Mouse (Mus musculus): ENCODE data around the gene Banp. TPM values are rescaled to one million over a fixed set of nuclear protein-coding genes. Genes with fewer than 3 reads are reported as not detected.

Banp gene
- polyA plus RNA-seq, 1 experiment from 2014 or later: 25.3 TPM

DNA sequence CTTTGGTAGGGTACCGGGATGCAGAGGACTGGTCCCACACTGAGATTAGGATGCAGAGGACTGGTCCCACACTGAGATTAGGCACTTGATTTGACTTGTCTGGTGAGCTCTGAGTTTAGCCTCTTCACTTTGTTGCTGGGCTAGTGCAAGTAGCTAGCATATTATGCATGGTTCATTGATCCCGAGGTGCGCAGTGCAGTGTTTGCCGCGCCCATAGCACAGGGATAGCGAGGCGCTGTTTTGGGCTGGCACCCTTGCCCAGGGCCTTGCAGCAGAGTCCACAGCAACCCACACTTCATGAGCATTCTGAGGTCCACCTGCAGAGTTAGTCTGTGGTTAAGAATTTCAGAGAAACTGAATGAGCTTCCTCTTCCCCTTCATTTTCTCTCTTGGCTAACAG, 3.2 kb downstream of the Banp start:
- no peak overlapping the region for H3K9ac ChIP-seq

DNA sequence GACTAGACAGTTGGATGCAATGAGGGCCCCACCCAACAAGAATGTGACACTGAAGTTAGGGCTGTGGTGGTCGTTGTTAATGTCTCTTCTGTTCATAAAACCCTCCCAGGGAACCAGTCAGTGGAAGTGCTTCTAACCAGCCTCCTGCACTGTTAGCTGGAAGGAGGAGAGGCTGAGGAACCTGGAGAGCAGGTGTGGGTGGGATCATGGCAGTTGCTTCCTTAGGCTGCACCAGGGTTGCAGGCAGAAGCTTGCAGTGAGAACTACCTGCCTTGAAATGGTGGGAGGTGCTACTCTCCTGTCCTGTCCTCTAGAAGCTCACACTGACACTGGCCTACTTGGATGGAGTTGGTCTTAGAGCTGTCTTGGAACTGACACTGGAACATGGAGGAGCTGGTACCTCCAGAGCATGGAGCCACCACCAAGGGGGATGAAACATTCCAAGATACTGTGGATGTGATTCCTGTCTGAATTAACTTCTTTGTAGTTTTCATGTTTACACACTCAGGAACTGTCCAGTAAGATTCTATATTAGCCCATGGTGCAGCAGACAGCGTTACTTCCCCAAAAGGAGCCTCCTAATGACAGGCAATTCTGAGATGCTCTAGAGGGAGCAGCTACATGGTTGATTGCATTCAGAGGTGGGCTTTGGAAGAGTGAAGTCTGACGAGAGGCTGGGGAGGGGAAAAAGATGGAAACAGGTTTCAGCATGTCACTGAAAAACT, 4.4 kb downstream of the Banp start:
- Histone ChIP-seq H3K4me3 (no peak overlapping the region), H3K36me3 (peaks cover 6% of the 10 kb centered on the region; the same call in 1 of the 2 replicates), H3K9me3 (replicated peaks) (no peaks in the 10 kb centered on the region), H3K9ac (no peak overlapping the region), H3K27ac (no peak overlapping the region), H3K4me1 (replicated peaks) (peaks cover 53% of the 10 kb centered on the region), H3K4me2 (no peak overlapping the region), H3K27me3 (no peaks in the 10 kb centered on the region)
- no peak for ATAC-seq (replicated peaks; ENCODE audit: insufficient number of reproducible peaks, insufficient read depth, low FRiP score, low read depth)
- WGBS: 65% methylated on average over 3 of the region's 3 CpGs

More for the DNA sequence above, 3.2 kb downstream of the Banp start:
- Histone ChIP-seq H3K4me1 (replicated peaks) (peaks cover 62% of the 10 kb centered on the region), H3K4me3 (0 out of 2 replicates have a peak overlapping the region, but pooled peaks have one; percentile 3), H3K27ac (no peak overlapping the region), H3K4me2 (peak overlapping the region; percentile 85), H3K9me3 (replicated peaks) (no peaks in the 10 kb centered on the region), H3K36me3 (peaks cover 6% of the 10 kb centered on the region; the same call in 1 of the 2 replicates), H3K27me3 (no peaks in the 10 kb centered on the region)
- no peak for ATAC-seq (replicated peaks; ENCODE audit: insufficient number of reproducible peaks, insufficient read depth, low FRiP score, low read depth)
- 81% methylated on average over 7 of the region's 7 CpGs for WGBS

DNA sequence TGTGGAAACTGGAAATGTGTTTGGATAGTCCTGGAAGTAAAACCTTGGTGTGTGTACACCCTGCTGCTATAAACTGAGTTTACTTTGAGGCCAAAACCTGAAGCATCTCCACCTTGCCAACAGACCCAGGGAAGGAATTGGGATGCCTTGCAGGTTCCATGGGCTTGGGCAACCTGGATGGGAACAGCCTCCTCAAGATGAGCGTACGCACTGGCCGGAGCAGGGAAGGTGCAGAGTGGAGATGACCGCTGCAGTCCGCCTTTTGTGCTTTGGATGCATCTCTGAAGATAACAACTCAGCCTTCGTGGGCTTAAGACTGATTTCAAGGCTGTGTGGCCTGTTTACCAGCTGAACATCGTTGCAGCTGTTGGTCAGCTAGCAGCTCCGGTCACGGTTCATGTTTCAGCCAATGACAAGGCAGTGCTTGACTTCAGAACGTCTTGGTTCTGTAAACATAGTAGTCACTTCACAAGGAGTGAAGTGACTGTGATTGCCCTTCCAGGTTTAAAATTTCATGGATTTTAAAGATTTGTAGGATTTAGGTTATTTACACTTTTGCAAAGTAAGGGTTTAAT, 5.5 kb downstream of the Banp start:
- no peak overlapping the region for H3K4me3 ChIP-seq
- no peak overlapping the region for H3K9ac ChIP-seq
- no peaks in the 10 kb centered on the region for H3K9me3 ChIP-seq (replicated peaks)
- WGBS: 78% methylated on average over 10 of the region's 10 CpGs
- H3K4me2 ChIP-seq: no peak overlapping the region
- no peak overlapping the region for H3K27ac ChIP-seq
- H3K27me3 ChIP-seq: no peaks in the 10 kb centered on the region
- no peak for ATAC-seq (replicated peaks; ENCODE audit: insufficient number of reproducible peaks, insufficient read depth, low FRiP score, low read depth)
- peaks cover 6% of the 10 kb centered on the region; the same call in 1 of the 2 replicates for H3K36me3 ChIP-seq
- peaks cover 51% of the 10 kb centered on the region for H3K4me1 ChIP-seq (replicated peaks)

DNA sequence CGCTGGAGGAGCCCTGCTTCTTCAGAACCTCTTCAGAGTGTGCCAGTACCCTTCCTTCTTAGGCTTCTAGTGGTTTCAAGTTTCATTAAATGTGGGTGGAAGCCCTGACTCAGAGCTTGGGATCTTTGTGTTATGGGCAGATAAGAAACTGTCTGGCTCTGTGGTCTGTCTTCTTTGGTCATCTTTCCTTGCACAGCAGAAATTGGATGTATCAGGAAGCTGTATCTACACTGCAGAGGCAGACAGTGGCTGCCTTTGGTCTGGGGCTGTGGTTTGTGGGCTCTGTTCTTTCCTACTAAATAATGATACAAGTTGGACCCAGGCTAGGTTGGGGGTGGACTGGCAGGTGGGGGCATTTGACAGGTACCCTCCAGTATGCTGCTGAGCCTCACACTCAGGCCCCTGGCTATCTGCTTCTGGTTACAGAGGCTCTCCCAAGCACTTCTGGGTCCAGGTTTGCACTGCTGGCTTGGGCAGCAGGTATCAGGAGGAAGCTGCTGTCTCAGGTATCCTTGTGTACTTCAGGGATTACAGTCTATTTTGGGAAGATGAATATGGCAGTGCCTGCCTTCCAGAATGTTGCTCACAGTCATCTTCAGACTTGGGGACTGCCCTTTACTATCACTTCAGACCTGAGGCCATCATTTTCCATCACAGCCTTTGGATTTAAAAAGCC, 6.4 kb downstream of the Banp start:
- H3K27ac ChIP-seq: no peak overlapping the region
- H3K9ac ChIP-seq: no peak overlapping the region
- no peak overlapping the region for H3K4me3 ChIP-seq
- WGBS: 39% methylated on average over 1 of the region's 1 CpGs
- H3K4me2 ChIP-seq: no peak overlapping the region
- H3K9me3 ChIP-seq (replicated peaks): no peaks in the 10 kb centered on the region
- H3K36me3 ChIP-seq: peaks cover 6% of the 10 kb centered on the region; the same call in 1 of the 2 replicates
- no peak for ATAC-seq (replicated peaks; ENCODE audit: insufficient number of reproducible peaks, insufficient read depth, low FRiP score, low read depth)
- no peaks in the 10 kb centered on the region for H3K27me3 ChIP-seq
- peaks cover 51% of the 10 kb centered on the region for H3K4me1 ChIP-seq (replicated peaks)

DNA sequence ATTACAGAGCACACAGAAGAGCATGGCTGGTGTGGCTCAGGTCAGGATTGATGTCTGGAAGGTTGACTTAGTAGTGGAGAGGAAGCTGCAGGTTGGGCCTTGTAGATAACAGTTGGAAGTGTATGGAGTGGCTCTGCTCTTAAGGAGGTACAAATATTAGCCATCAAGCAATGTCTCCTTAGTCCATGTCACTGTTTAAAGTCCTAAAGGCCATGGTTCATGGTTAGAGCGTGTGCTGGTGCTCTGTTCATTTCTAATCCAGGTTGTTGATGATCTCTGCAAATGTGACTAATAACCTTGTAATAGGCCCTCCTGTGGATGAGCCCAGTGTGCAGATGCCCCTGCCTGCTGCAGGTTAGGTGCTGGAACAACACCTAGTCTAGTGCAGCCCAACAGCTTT, 8.8 kb downstream of the Banp start:
- ATAC-seq (replicated peaks; ENCODE audit: insufficient number of reproducible peaks, insufficient read depth, low FRiP score, low read depth): no peak
- no peak overlapping the region for H3K27ac ChIP-seq

DNA sequence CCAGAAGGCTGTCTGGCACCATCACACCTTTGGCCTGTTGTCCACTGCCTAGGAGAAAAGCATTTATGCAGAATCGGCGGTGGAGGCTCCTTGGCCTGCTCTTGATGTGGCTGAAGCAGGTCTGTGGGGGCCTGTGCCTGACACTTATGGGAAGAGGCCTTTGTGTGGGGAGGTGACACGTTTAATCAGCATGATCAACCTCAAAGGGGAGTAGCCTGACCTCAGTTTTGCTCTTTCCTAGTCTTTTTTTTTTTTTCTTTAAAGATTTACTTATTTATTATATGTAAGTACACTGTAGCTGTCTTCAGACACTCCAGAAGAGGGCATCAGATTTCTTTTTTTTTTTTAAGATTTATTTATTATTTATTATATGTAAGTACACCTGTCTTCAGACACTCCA, 13.3 kb downstream of the Banp start:
- ATAC-seq (replicated peaks; ENCODE audit: insufficient number of reproducible peaks, insufficient read depth, low FRiP score, low read depth): no peak
- no peak overlapping the region for H3K4me2 ChIP-seq
- H3K27me3 ChIP-seq: no peaks in the 10 kb centered on the region
- H3K9me3 ChIP-seq (replicated peaks): no peaks in the 10 kb centered on the region
- 71% methylated on average over 3 of the region's 3 CpGs for WGBS
- no peaks in the 10 kb centered on the region for H3K36me3 ChIP-seq
- H3K4me1 ChIP-seq (replicated peaks): peaks cover 48% of the 10 kb centered on the region
- no peak overlapping the region for H3K27ac ChIP-seq
- H3K9ac ChIP-seq: no peak overlapping the region
- no peak overlapping the region for H3K4me3 ChIP-seq

More for the DNA sequence above, 8.8 kb downstream of the Banp start:
- Histone ChIP-seq H3K36me3 (peaks cover 6% of the 10 kb centered on the region; the same call in 1 of the 2 replicates), H3K4me2 (no peak overlapping the region), H3K9ac (no peak overlapping the region), H3K27me3 (no peaks in the 10 kb centered on the region), H3K9me3 (replicated peaks) (no peaks in the 10 kb centered on the region), H3K4me3 (no peak overlapping the region), H3K4me1 (replicated peaks) (peaks cover 40% of the 10 kb centered on the region)
- 80% methylated on average over 1 of the region's 1 CpGs for whole genome bisulfite sequencing

DNA sequence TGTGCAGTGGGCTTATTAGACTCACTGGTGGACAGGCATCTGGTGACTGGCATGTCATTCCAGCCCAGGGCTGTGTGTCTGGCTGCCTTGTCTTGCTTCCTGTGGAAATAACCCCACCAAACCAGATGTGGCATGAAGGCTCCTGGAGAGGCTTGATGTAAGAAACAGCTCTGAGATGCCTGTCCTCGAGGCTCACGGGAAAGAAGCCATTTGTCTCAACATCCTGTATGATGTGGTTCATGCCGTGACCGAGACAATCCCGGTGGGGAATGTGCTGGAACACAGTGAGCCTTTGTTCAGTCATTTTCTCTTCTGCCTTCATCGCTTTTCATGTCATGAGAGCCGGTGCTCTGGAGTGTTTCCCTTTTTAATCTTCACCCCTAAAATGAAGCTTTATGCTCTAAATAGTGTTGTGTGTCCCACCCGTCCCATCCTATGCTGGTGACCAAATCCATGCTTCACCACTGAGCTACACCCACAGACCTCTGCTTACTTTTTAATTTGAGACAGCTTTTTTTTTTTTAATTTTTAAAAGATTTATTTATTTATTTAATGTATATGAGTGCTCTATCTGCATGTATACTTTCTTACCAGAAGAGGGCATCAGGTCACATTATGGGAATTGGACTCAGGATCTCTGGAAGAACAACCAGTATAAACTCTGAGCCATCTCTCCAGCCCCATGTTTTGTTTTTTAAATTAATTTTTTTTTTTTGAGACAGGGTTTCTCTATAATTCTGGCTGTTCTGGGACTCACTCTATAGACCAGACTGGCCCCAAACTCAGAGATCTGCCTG, 15.4 kb downstream of the Banp start:
- peaks cover 50% of the 10 kb centered on the region for H3K4me1 ChIP-seq (replicated peaks)
- no peak; the same call in 1 of the 2 replicates for ATAC-seq (replicated peaks; ENCODE audit: insufficient number of reproducible peaks, insufficient read depth, low FRiP score, low read depth)
- no peaks in the 10 kb centered on the region for H3K27me3 ChIP-seq
- no peak overlapping the region for H3K4me3 ChIP-seq
- no peak overlapping the region for H3K4me2 ChIP-seq
- 66% methylated on average over 8 of the region's 8 CpGs for WGBS
- no peaks in the 10 kb centered on the region for H3K36me3 ChIP-seq
- no peak overlapping the region for H3K9ac ChIP-seq
- peak overlapping the region; percentile 62 for H3K27ac ChIP-seq
- no peaks in the 10 kb centered on the region for H3K9me3 ChIP-seq (replicated peaks)

DNA sequence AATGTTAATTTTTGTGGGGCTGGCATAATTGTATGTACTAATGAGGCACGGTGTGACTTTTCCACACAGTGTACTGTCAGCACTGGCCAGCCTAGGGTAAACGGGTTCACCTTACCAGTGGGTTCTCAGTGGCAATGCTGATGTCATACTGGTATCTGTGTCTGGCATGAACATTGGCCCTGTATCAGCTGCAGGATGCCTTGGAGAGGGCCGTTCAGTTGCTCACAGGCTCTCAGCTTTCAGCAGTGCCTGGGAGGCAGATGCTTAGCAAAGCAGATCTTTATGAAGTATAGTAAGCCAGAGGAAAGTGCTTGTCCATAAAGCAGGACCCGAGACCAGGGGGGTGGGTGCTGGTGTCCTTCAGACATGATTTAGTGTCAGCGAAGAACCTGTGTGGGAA, 16.6 kb downstream of the Banp start:
- H3K4me3 ChIP-seq: no peak overlapping the region
- no peaks in the 10 kb centered on the region for H3K36me3 ChIP-seq
- H3K27me3 ChIP-seq: no peaks in the 10 kb centered on the region
- WGBS: 55% methylated on average over 5 of the region's 5 CpGs
- H3K9me3 ChIP-seq (replicated peaks): no peaks in the 10 kb centered on the region
- ATAC-seq (replicated peaks; ENCODE audit: insufficient number of reproducible peaks, insufficient read depth, low FRiP score, low read depth): no peak
- no peak overlapping the region for H3K27ac ChIP-seq
- no peak overlapping the region for H3K9ac ChIP-seq
- H3K4me2 ChIP-seq: no peak overlapping the region
- H3K4me1 ChIP-seq (replicated peaks): peaks cover 54% of the 10 kb centered on the region

DNA sequence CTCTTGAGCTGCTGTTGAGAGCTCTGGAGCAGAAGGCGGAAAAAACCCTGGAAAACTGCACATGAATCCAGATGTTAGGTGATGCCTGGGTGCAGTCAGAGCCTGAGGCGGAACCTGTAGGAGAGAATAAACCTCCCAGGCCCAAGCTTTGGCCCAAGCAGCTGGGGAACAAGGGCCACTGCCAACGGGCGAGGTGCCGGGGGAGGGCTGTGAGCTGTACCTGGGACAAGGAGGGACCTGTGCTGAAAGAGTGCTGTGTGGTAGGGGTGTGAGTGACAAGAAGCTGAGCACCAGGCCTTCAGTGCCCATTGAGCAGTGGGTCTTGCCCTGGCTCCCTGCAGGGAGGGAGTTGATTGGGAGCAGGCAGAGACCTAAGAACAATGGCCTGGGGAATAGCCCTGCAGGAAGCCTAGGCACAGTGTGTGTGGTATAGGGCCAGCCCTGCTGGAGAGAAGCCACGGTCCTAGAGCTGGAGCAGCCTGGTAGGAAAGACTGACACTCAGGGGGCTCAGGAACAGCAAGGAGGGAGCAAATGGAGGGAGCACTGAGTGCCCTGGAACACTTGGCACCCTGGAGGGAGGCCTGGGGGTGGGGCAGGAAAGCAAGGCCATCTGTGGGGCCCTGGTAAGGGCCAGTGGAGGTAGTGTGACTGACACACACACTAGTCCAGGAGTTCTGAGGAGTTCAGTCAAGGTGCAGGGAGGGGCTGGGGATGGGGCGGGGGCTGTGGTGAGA, 17.3 kb downstream of the Banp start:
- Histone ChIP-seq H3K36me3 (no peaks in the 10 kb centered on the region), H3K9ac (no peak overlapping the region), H3K27me3 (no peaks in the 10 kb centered on the region), H3K9me3 (replicated peaks) (no peaks in the 10 kb centered on the region), H3K4me3 (no peak overlapping the region), H3K4me1 (replicated peaks) (peaks cover 54% of the 10 kb centered on the region), H3K4me2 (no peak overlapping the region), H3K27ac (peak overlapping the region; percentile 52; the same call in 1 of the 2 replicates)
- 62% methylated on average over 7 of the region's 7 CpGs for WGBS
- peak; percentile 59 for ATAC-seq (replicated peaks; ENCODE audit: insufficient number of reproducible peaks, insufficient read depth, low FRiP score, low read depth)

DNA sequence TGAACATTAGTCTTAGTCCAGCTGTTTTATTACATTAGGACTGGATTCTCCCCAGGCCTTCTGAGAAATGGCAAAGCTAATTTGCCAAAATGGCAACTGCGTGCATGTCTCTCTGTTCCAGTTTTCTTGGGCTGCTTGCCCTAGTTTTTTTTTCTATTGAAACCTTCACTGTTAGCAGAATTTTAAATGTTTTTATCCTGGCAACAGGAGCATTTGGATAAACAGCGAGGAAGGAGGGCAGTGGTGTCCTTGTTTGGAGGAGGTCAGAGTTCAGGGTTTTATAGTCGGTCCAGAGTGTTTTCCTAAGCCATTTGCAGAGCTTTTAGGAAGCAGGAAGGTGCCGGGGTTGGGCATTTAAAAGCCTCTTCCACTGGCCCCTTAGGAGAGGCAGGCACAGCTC, 18.4 kb downstream of the Banp start:
- Histone ChIP-seq H3K27me3 (no peaks in the 10 kb centered on the region), H3K4me1 (replicated peaks) (peaks cover 51% of the 10 kb centered on the region), H3K4me2 (no peak overlapping the region), H3K4me3 (no peak overlapping the region), H3K9me3 (replicated peaks) (no peaks in the 10 kb centered on the region), H3K9ac (no peak overlapping the region), H3K27ac (no peak overlapping the region), H3K36me3 (no peaks in the 10 kb centered on the region)
- no peak for ATAC-seq (replicated peaks; ENCODE audit: insufficient number of reproducible peaks, insufficient read depth, low FRiP score, low read depth)
- 57% methylated on average over 4 of the region's 4 CpGs for WGBS
